Mouse (Mus musculus) MEL (cell line): ENCODE data around the gene Gng7. TPM values are rescaled to one million over a fixed set of nuclear protein-coding genes. Genes with fewer than 3 reads are reported as not detected.

Experiments
- DNase-seq: peaks from one replicate; pipeline ENCODE4 v3.0.0; 2011; ENCODE audit warnings: low read depth, low spot score
- H3K27ac ChIP-seq: 2 replicates; pipeline ENCODE4 v1.5.1; 2012; ENCODE audit warnings: low read depth, mild to moderate bottlenecking, control low read depth, low read length, moderate library complexity; ENCODE audit not compliant: control insufficient read depth
- H3K27me3 ChIP-seq, 2 experiments: fragments of 150-350 bp in 1 of 2; sonication (generic) in 1 of 2; 2 replicates each; pipeline ENCODE4 v1.6.1; 2012; ENCODE audit warnings: low read length in 2 of 2, mild to moderate bottlenecking in 2 of 2, improper control_type of control experiment in 1 of 2, moderate library complexity in 1 of 2; ENCODE audit not compliant: insufficient read depth in 2 of 2, control insufficient read depth in 1 of 2
- H3K36me3 ChIP-seq, 2 experiments: 2 replicates each; pipeline ENCODE4 v1.6.1; 2012 to 2014; ENCODE audit warnings: low read length in 2 of 2, improper control_type of control experiment in 1 of 2, inconsistent platforms in 1 of 2, mild to moderate bottlenecking in 1 of 2; ENCODE audit not compliant: insufficient read depth in 2 of 2, control insufficient read depth in 1 of 2
- H3K4me1 ChIP-seq, 2 experiments: fragments of 150-350 bp in 1 of 2; sonication (generic) in 1 of 2; 2 replicates each; pipeline ENCODE4 v1.6.1; 2012; ENCODE audit warnings: low read length in 2 of 2, improper control_type of control experiment in 1 of 2, mild to moderate bottlenecking in 1 of 2; ENCODE audit not compliant: insufficient read depth in 2 of 2, control insufficient read depth in 1 of 2
- H3K4me3 ChIP-seq, 2 experiments: fragments of 150-350 bp in 1 of 2; sonication (generic) in 1 of 2; 2 replicates each; pipeline ENCODE4 v1.5.1; 2012; ENCODE audit warnings: low read depth in 2 of 2, low read length in 2 of 2, mild to moderate bottlenecking in 2 of 2, moderate library complexity in 2 of 2, control low read depth in 1 of 2, improper control_type of control experiment in 1 of 2; ENCODE audit not compliant: control insufficient read depth in 1 of 2, insufficient read depth in 1 of 2
- H3K79me2 ChIP-seq: 2 replicates; pipeline ENCODE4 v1.6.1; 2012; ENCODE audit warnings: mild to moderate bottlenecking, low read length, moderate library complexity; ENCODE audit not compliant: control insufficient read depth, poor library complexity, insufficient read depth
- H3K9ac ChIP-seq: 2 replicates; pipeline ENCODE4 v1.6.1; 2012; ENCODE audit warnings: low read depth, mild to moderate bottlenecking, control low read depth, low read length, moderate library complexity; ENCODE audit not compliant: control insufficient read depth, poor library complexity, severe bottlenecking
- H3K9me3 ChIP-seq: fragments of 150-350 bp; sonication (generic); replicated peaks from 2 replicates; pipeline ENCODE4 v1.6.1; 2012; ENCODE audit warnings: mild to moderate bottlenecking, low read length, improper control_type of control experiment, moderate library complexity; ENCODE audit not compliant: insufficient read depth
- CHD1 ChIP-seq: IDR thresholded peaks from 2 replicates; pipeline ENCODE4 v1.6.1; 2012; ENCODE audit warnings: low read depth, mild to moderate bottlenecking, inconsistent platforms, low read length, improper control_type of control experiment
- CTCF ChIP-seq, 3 experiments: IDR thresholded peaks in 2 of 3; conservative IDR thresholded peaks in 1 of 3; 2 replicates each; pipeline ENCODE4 v1.5.1; 2011 to 2012; ENCODE audit warnings: low read length in 3 of 3, low read depth in 2 of 3, mild to moderate bottlenecking in 2 of 3, improper control_type of control experiment in 1 of 3, inconsistent platforms in 1 of 3, mixed read lengths in 1 of 3, moderate library complexity in 1 of 3; ENCODE audit not compliant: control insufficient read depth in 1 of 3, insufficient read depth in 1 of 3, poor library complexity in 1 of 3, severe bottlenecking in 1 of 3
- ETS1 ChIP-seq: IDR thresholded peaks from 2 replicates; pipeline ENCODE4 v1.6.1; 2012; ENCODE audit warnings: low read depth, mild to moderate bottlenecking, inconsistent platforms, low read length, improper control_type of control experiment, moderate library complexity
- HCFC1 ChIP-seq: IDR thresholded peaks from 2 replicates; pipeline ENCODE4 v1.6.1; 2012; ENCODE audit warnings: low read depth, mild to moderate bottlenecking, inconsistent platforms, low read length, improper control_type of control experiment, moderate library complexity
- JUND ChIP-seq: IDR thresholded peaks from 2 replicates; pipeline ENCODE4 v1.6.1; 2011; ENCODE audit warnings: low read depth, mild to moderate bottlenecking, improper control_type of control experiment, low read length
- KAT2A ChIP-seq: conservative IDR thresholded peaks from 2 replicates; pipeline ENCODE4 v1.6.1; 2012; ENCODE audit warnings: low read depth, low read length, improper control_type of control experiment, inconsistent platforms
- MAX ChIP-seq: IDR thresholded peaks from 2 replicates; pipeline ENCODE4 v1.6.1; 2011; ENCODE audit warnings: low read length, improper control_type of control experiment
- MAZ ChIP-seq: IDR thresholded peaks from 2 replicates; pipeline ENCODE4 v1.6.1; 2012; ENCODE audit warnings: low read depth, mild to moderate bottlenecking, inconsistent platforms, low read length, improper control_type of control experiment
- MEF2A ChIP-seq: IDR thresholded peaks from 2 replicates; pipeline ENCODE4 v1.6.1; 2014; ENCODE audit warnings: low read depth, mild to moderate bottlenecking, inconsistent platforms, low read length, improper control_type of control experiment; ENCODE audit not compliant: poor library complexity, insufficient replicate concordance, severe bottlenecking; ENCODE audit errors: extremely low read depth
- MYB ChIP-seq: IDR thresholded peaks from 2 replicates; pipeline ENCODE4 v1.6.1; 2011; ENCODE audit warnings: mild to moderate bottlenecking, low read depth, low read length, improper control_type of control experiment
- MYC ChIP-seq: IDR thresholded peaks from 2 replicates; pipeline ENCODE4 v1.6.1; 2011; ENCODE audit warnings: low read depth, mild to moderate bottlenecking, low read length, improper control_type of control experiment, moderate library complexity
- NRF1 ChIP-seq: IDR thresholded peaks from 2 replicates; pipeline ENCODE4 v1.6.1; 2014; ENCODE audit warnings: low read depth, mild to moderate bottlenecking, inconsistent platforms, low read length, improper control_type of control experiment, moderate library complexity; ENCODE audit not compliant: poor library complexity, insufficient read depth, severe bottlenecking
- POLR2AphosphoS5 ChIP-seq: IDR thresholded peaks from 2 replicates; pipeline ENCODE4 v1.6.1; 2012; ENCODE audit warnings: low read depth, borderline replicate concordance, mild to moderate bottlenecking, inconsistent platforms, low read length, moderate library complexity, mixed read lengths
- RAD21 ChIP-seq: IDR thresholded peaks from 2 replicates; pipeline ENCODE4 v1.6.1; 2011; ENCODE audit warnings: mild to moderate bottlenecking, low read depth, low read length, improper control_type of control experiment
- RCOR1 ChIP-seq: IDR thresholded peaks from 2 replicates; pipeline ENCODE4 v1.6.1; 2012; ENCODE audit warnings: low read depth, mild to moderate bottlenecking, inconsistent platforms, low read length, improper control_type of control experiment
- TBP ChIP-seq: IDR thresholded peaks from 2 replicates; pipeline ENCODE4 v1.8.0; 2011; ENCODE audit warnings: low read depth, low read length, improper control_type of control experiment
- TCF12 ChIP-seq: IDR thresholded peaks from 2 replicates; pipeline ENCODE4 v1.6.1; 2014; ENCODE audit warnings: low read depth, mild to moderate bottlenecking, inconsistent platforms, low read length, improper control_type of control experiment, moderate library complexity
- ZMIZ1 ChIP-seq: IDR thresholded peaks from 2 replicates; pipeline ENCODE4 v1.6.1; 2012; ENCODE audit warnings: low read depth, mild to moderate bottlenecking, inconsistent platforms, low read length, improper control_type of control experiment, moderate library complexity
- ZNF384 ChIP-seq: IDR thresholded peaks from 2 replicates; pipeline ENCODE4 v1.6.1; 2012; ENCODE audit warnings: low read depth, mild to moderate bottlenecking, inconsistent platforms, low read length, improper control_type of control experiment
- polyA plus RNA-seq, 2 experiments: library from polyadenylated mRNA; stranded (reverse) in 1 of 2; unstranded in 1 of 2; fragments of >175 nt in 1 of 2; fragments of >200 nt in 1 of 2; gene quantifications; 2 replicates each; pipeline versions ENCODE4 v1.2.1 to v1.2.4; 2012; ENCODE audit warnings: low replicate concordance in 2 of 2, low read depth in 1 of 2; ENCODE audit not compliant: insufficient read length in 2 of 2, insufficient read depth in 1 of 2, missing spikeins in 1 of 2
- total RNA-seq: library from RNA; depleted of rRNA; stranded (reverse); fragments of 300-350 nt; gene quantifications from 2 replicates; pipeline ENCODE4 v1.2.3, GENCODE M21; 2012

Gng7 gene
- total and polyA plus RNA-seq, 3 experiments, result 1.3 to 6.2 TPM; not detected in 1

DNA sequence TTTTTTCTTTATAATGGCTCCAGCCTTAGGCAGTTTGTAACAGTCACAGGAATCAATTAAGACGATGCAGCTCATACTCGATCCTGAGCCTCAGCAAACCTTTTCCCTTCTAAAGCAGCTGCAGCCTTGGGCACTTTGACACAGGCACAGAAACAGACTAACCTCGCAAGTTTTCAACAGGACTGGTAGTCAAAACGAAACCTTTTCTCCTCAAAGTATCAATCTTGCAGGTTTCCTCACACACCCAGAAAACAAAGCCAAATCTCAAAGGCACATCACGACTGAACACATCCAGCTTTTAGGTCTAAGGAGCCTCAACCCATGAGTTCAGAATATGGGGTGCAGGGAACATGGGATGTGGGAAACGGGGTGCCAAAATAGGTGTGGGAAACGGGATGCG is 17.4 kb downstream of the Gng7 start:
- no peaks in the 10 kb centered on the region for H3K27me3 ChIP-seq
- H3K4me1 ChIP-seq, result peaks cover 5 to 14% of the 10 kb centered on the region in 2 experiments; a peak in 3 of 4 replicates

DNA sequence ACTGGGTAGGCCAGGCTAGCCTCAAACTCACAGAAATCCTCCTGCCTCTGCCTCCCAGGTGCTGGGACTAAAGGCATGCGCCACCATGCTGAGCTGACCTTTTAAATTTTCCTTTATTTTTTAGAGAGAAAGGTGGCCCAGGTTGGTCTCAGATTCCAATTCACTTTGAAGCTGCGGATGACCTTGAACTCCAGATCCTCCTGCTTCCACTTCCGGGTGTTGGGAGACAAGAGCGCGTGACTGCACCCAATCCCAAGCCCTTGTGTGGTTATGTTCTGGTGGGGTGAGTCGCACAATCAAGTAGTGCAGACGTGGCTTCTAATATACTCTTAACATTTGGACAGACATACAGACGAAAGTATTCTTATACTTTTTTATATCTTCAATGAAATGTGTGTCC is 18.2 kb downstream of the Gng7 start:
- Histone ChIP-seq H3K9ac (no peak overlapping the region), H3K79me2 (no peaks in the 10 kb centered on the region), H3K27me3 (no peaks in the 10 kb centered on the region), H3K4me1 (peaks cover 5 to 14% of the 10 kb centered on the region in 2 experiments; a peak in 3 of 4 replicates), H3K27ac (no peak overlapping the region), H3K36me3 (peaks cover 0 to 5% of the 10 kb centered on the region in 2 experiments; a peak in 2 of 4 replicates), H3K9me3 (no peaks in the 10 kb centered on the region), H3K4me3 (no peak overlapping the region)
- DNase-seq, result no peak
- TF ChIP-seq TBP (no peak), TCF12 (no peak), MYC (no peak), ZNF384 (no peak), CTCF (IDR thresholded peaks at IDR 0.05 in 2 of 3, conservative IDR thresholded peaks at IDR 0.05 in 1 of 3; ENCODE audit: control insufficient read depth in 1 of 3, insufficient read depth in 1 of 3, low read depth in 2 of 3, low read length in 3 of 3, poor library complexity in 1 of 3, severe bottlenecking in 1 of 3) (no peak), HCFC1 (no peak), MAX (no peak), ZMIZ1 (no peak), MYB (no peak), JUND (no peak), MAZ (no peak), RCOR1 (no peak), NRF1 (no peak), KAT2A (no peak), RAD21 (no peak), POLR2AphosphoS5 (no peak), MEF2A (no peak), ETS1 (no peak), CHD1 (no peak)

More for the DNA sequence above, 17.4 kb downstream of the Gng7 start:
- DNase-seq, result no peak
- Histone ChIP-seq H3K9ac (no peak overlapping the region), H3K36me3 (peaks cover 0 to 5% of the 10 kb centered on the region in 2 experiments; a peak in 2 of 4 replicates), H3K79me2 (no peaks in the 10 kb centered on the region), H3K4me3 (no peak overlapping the region), H3K9me3 (no peaks in the 10 kb centered on the region), H3K27ac (no peak overlapping the region)
- TF ChIP-seq CTCF (IDR thresholded peaks at IDR 0.05 in 2 of 3, conservative IDR thresholded peaks at IDR 0.05 in 1 of 3; ENCODE audit: control insufficient read depth in 1 of 3, insufficient read depth in 1 of 3, low read depth in 2 of 3, low read length in 3 of 3, poor library complexity in 1 of 3, severe bottlenecking in 1 of 3), result no peak
- TF ChIP-seq MYB, result no peak
